Comparison of ENCODE assay signal across 10 mouse cellular contexts in the genomic region with DNA sequence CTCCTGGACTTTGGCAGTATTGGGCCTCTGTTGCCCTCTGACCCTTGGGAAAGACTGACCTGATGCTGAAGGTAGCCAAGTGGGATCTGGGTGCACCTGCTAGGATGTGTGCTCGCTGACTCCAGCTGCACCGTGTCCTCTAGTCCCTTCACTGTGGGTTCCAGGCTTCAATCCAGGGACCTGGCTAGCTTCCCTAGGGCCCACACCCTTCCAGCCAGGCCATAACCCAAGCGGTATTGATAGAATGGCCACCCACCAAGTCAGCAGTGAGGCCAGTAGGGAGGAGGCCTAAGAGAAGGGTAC.
DNase-seq lines count a peak whose midpoint lies in the region; ATAC-seq and TF ChIP-seq lines count a peak whose summit lies in the region.
"Had no signal": no experiment of that assay in that cellular context is flagged by ENCODE, and none has a peak within 500 bp of the region (broad histone marks: within the 10 kb centered on the region; RNA-seq: fewer than 3 reads in every experiment).

No protein-coding gene starts in this region.

- no peak overlapping the region for H3K4me2 ChIP-seq in lung, embryonic 15.5 days
- no peak overlapping the region for H3K4me2 ChIP-seq in forebrain, embryonic 14.5 days (ENCODE audit: low read length)
- H3K4me2 ChIP-seq: midbrain, embryonic 11.5 days had no signal

- no peaks in the 10 kb centered on the region for H3K27me3 ChIP-seq in lung, embryonic 15.5 days
- no peaks in the 10 kb centered on the region for H3K27me3 ChIP-seq in forebrain, embryonic 14.5 days (replicated peaks; ENCODE audit: control insufficient read depth, insufficient read depth, low read length)

- intact Hi-C loops in heart, postnatal 36 days (cut with DNase I) = loop anchor here (1.0 kb wide), 1 partner anchor 13 kb away; no protein-coding TSS in a partner anchor

- H3K27ac ChIP-seq in cortical plate, adult 2 months (ENCODE audit: insufficient read depth, low read length) = 0 out of 2 replicates have a peak overlapping the region, but pooled peaks have one; percentile 42
- H3K27ac ChIP-seq in lung, embryonic 15.5 days = peak overlapping the region; percentile 80
- no peak overlapping the region for H3K27ac ChIP-seq in forebrain, embryonic 14.5 days (ENCODE audit: low read depth, low read length)

- peak; percentile 54 for DNase-seq in cerebellum, adult 9-10 months
- DNase-seq in cerebellum, adult 18-20 months = no peak
- peak; percentile 80 to 82 for DNase-seq in heart, postnatal 36 days
- no peak for DNase-seq in thymus, postnatal 4 days
- no peak for DNase-seq in forebrain, embryonic 14.5 days (ENCODE audit: low spot score)
- no peak for DNase-seq in embryo, embryonic 9.5 days (ENCODE audit: extremely low spot score)
- DNase-seq: B cell, adult 2 months had no signal

- no peaks in the 10 kb centered on the region for H3K36me3 ChIP-seq in lung, embryonic 15.5 days
- H3K36me3 ChIP-seq in forebrain, embryonic 14.5 days (ENCODE audit: control insufficient read depth, insufficient read depth, low read length) = no peaks in the 10 kb centered on the region

- ATAC-seq in lung, embryonic 15.5 days (ENCODE audit: borderline replicate concordance, extremely low read depth, low FRiP score, low TSS enrichment) = peak; percentile 19; the same call in 1 of the 2 replicates
- ATAC-seq in forebrain, embryonic 14.5 days = no peak

- H3K9me3 ChIP-seq in lung, embryonic 15.5 days = no peaks in the 10 kb centered on the region
- no peaks in the 10 kb centered on the region for H3K9me3 ChIP-seq in forebrain, embryonic 14.5 days (replicated peaks; ENCODE audit: control insufficient read depth, low read length)

- no peak overlapping the region for H3K9ac ChIP-seq in lung, embryonic 15.5 days
- H3K9ac ChIP-seq in forebrain, embryonic 14.5 days (ENCODE audit: low read length) = no peak overlapping the region

- WGBS in lung, embryonic 15.5 days = 79% methylated on average over 3 of the region's 3 CpGs
- WGBS in forebrain, embryonic 14.5 days = 86% methylated on average over 3 of the region's 3 CpGs

- H3K4me3 ChIP-seq in cortical plate, adult 2 months (ENCODE audit: insufficient read depth, low read length) = no peak overlapping the region
- H3K4me3 ChIP-seq in lung, embryonic 15.5 days = no peak overlapping the region
- no peak overlapping the region for H3K4me3 ChIP-seq in forebrain, embryonic 14.5 days (ENCODE audit: low read depth, low read length)

- peaks cover 2% of the 10 kb centered on the region; the same call in 1 of the 2 replicates for H3K4me1 ChIP-seq in cortical plate, adult 2 months (ENCODE audit: control insufficient read depth, insufficient read depth, low read length)
- H3K4me1 ChIP-seq in lung, embryonic 15.5 days = peaks cover 41% of the 10 kb centered on the region
- 0 out of 2 replicates have a peak, but pooled peaks cover 2% of the 10 kb centered on the region for H3K4me1 ChIP-seq in forebrain, embryonic 14.5 days (ENCODE audit: control insufficient read depth, insufficient read depth, low read length)

- TF ChIP-seq POLR2A in cortical plate, adult 2 months (IDR thresholded peaks at IDR 0.05; ENCODE audit: extremely low read depth, insufficient read depth, low read length) = no peak

- no peak for TF ChIP-seq CTCF in cortical plate, adult 2 months (IDR thresholded peaks at IDR 0.05; ENCODE audit: extremely low read depth, insufficient read depth, low read length)

Comparison
In these comparisons a context has a peak if more than half of its experiments do, and no peak if none do; other contexts are left out.
1. DNase-seq: peak in cerebellum, adult 9-10 months (single experiment) and heart, postnatal 36 days (2 of 2); none in cerebellum, adult 18-20 months (0 of 2), thymus, postnatal 4 days (single experiment), forebrain, embryonic 14.5 days (single experiment) and embryo, embryonic 9.5 days (single experiment).